Mouse (Mus musculus): Measurements from ENCODE around the gene Prss2. TPM values are rescaled to one million over a fixed set of nuclear protein-coding genes. Genes with fewer than 3 reads are reported as not detected.

Prss2 gene
- polyA plus RNA-seq, 1 experiment from 2014 or later, result 141 TPM

DNA sequence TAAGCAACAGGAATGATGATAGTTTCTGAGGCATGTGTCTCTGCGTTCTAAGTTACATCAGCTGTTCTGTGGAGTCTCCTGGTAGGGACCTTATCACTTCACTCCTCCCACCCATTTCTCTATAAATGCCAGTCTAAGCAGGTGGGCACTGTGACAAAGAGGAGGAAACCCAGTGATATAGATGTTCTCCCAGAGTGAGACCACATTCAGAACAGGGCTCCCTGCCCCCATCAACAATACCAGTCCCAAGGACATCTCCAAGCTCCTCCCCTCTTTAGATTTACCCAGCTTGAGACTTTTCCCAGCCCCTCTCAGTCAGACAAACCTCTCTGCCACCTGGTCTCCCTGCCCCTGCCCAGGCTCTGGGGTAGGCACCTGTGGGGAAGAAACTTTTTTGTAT is 20.2 kb downstream of the Prss2 start:
- Histone ChIP-seq H3K27ac (no peak overlapping the region), H3K9ac (no peak overlapping the region), H3K9me3 (no peaks in the 10 kb centered on the region), H3K27me3 (replicated peaks) (no peaks in the 10 kb centered on the region), H3K4me2 (no peak overlapping the region), H3K4me1 (no peaks in the 10 kb centered on the region), H3K36me3 (no peaks in the 10 kb centered on the region), H3K4me3 (replicated peaks) (no peak overlapping the region)
- WGBS, result 59% methylated on average over 1 of the region's 1 CpGs
- ATAC-seq (ENCODE audit: insufficient read depth, low FRiP score, low read depth), result no peak

GRCm38 (mm10) chr6:41542983-41543382 is 21.4 kb downstream of the Prss2 start:
- no peak for ATAC-seq (ENCODE audit: insufficient read depth, low FRiP score, low read depth)
- Histone ChIP-seq H3K4me2 (peak overlapping the region; percentile 51), H3K36me3 (no peaks in the 10 kb centered on the region), H3K4me1 (no peaks in the 10 kb centered on the region), H3K9ac (no peak overlapping the region), H3K27ac (no peak overlapping the region), H3K9me3 (no peaks in the 10 kb centered on the region), H3K4me3 (replicated peaks) (peak overlapping the region; percentile 32; the same call in 1 of the 2 replicates), H3K27me3 (replicated peaks) (no peaks in the 10 kb centered on the region)
- 26% methylated on average over 3 of the region's 3 CpGs for WGBS

DNA sequence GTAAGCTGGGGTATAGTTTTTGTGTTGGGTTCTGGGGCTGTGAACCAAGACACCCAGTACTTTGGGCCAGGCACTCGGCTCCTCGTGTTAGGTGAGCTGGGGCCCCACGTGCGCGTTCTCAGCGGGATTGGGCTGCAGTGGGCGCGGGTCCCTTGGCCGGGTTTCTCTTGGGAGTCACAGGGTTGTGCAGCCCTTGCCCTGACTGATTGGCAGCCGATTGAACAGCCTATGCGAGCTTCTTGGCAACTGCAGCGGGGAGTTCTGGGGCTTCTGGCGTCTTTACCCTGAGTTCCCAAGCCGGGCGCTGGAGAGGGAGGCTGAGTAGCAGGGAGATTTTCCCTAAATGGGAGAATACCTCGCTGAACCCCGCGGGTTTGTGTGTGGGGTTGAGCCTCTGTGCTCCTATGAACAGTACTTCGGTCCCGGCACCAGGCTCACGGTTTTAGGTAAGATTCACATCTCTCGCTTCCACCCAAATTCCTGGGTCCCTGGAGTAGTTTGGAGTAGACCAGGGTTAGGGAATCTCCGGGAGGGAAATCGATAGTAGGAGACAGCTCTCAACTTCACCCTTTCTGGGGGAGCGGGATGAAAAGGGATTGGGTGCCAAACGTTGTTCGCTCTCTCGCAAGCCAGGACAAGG is 21.9 kb downstream of the Prss2 start:
- 0 out of 2 replicates have a peak overlapping the region, but pooled peaks have one; percentile 16 for H3K9ac ChIP-seq
- peak overlapping the region; percentile 32 for H3K4me3 ChIP-seq (replicated peaks)
- peak overlapping the region; percentile 51 for H3K4me2 ChIP-seq
- no peaks in the 10 kb centered on the region for H3K27me3 ChIP-seq (replicated peaks)
- no peak overlapping the region for H3K27ac ChIP-seq
- H3K36me3 ChIP-seq, result no peaks in the 10 kb centered on the region
- no peak for ATAC-seq (ENCODE audit: insufficient read depth, low FRiP score, low read depth)
- H3K9me3 ChIP-seq, result no peaks in the 10 kb centered on the region
- H3K4me1 ChIP-seq, result no peaks in the 10 kb centered on the region
- 7% methylated on average over 28 of the region's 28 CpGs for WGBS

DNA sequence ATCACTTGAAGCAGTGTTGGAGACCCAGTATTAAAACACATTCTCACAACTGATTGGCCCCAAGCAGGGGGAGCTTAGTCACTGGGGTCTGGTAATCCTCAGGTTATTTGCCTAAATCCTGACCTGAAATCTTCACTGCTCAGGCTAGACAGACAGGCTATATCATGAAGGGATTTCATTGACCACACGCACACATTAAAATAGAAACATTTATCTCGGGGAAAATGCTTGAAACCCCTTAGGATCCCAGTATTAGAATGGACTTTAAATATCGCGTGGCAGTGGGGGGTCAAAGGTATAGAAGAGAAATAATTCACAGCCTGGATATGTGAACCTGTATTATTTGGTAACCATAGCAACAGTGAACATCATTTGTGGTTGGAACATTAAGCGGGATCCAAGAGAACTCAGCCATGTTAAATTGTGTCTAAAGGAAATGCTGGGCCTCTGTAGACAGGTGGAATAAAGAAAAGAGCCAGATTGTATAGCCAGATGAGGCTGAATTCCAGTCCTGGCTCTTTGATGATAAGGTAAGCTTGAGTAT is 22.9 kb downstream of the Prss2 start:
- no peak overlapping the region for H3K4me3 ChIP-seq (replicated peaks)
- H3K27me3 ChIP-seq (replicated peaks), result no peaks in the 10 kb centered on the region
- no peaks in the 10 kb centered on the region for H3K36me3 ChIP-seq
- H3K9me3 ChIP-seq, result no peaks in the 10 kb centered on the region
- no peaks in the 10 kb centered on the region for H3K4me1 ChIP-seq
- H3K9ac ChIP-seq, result no peak overlapping the region
- 75% methylated on average over 5 of the region's 5 CpGs for WGBS
- no peak overlapping the region for H3K27ac ChIP-seq
- H3K4me2 ChIP-seq, result peak overlapping the region; percentile 51; the same call in 1 of the 2 replicates
- no peak for ATAC-seq (ENCODE audit: insufficient read depth, low FRiP score, low read depth)

DNA sequence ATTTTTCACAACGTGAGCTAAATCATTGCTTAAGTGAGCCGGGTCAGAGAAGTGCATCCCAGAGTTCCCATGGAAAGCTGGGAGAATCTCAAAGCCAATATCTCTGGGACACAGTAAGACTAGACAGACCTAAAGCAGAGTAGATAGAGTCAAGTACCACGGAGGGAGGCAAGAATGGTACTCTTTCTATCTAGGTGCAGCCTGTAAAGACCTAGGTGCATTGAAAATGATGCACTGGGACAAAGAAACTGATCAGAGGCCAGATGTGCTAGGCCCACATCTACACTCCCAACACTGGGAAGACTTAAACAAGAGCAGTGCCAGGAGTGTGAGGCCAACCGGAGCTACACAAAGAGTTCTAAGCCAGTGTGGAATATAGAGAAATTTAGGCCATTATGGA is 23.7 kb downstream of the Prss2 start:
- Histone ChIP-seq H3K9me3 (no peaks in the 10 kb centered on the region), H3K27me3 (replicated peaks) (no peaks in the 10 kb centered on the region), H3K4me1 (no peaks in the 10 kb centered on the region), H3K4me3 (replicated peaks) (no peak overlapping the region), H3K4me2 (no peak overlapping the region), H3K9ac (no peak overlapping the region), H3K36me3 (no peaks in the 10 kb centered on the region), H3K27ac (no peak overlapping the region)
- no peak for ATAC-seq (ENCODE audit: insufficient read depth, low FRiP score, low read depth)
- 76% methylated on average over 4 of the region's 4 CpGs for WGBS

DNA sequence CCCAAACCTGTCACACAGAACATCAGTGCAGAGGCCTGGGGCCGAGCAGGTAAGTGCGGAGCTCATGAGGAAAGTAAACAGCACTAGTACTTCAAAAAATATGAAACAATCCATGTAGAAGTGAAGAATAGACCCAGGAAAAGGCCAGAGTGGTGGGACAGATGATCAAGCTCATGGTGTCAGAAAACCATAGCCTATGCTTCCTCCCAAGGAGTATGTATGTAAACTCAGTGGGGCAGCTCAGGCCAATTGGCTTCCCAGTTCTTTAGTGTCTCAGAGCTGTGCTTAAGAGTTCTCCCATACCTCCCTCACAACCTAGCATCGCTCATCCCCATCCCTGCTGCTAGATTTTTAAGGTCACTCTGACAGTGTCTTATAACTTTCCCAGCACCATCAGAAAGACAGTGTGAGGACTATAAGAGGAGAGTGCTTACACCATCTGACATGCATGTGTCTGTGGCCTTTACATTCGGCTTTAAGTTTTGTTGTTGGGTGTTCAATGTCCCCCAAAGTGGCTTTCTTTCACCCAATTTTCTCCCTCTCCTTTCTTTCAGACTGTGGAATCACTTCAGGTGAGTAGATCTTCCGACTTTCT is 25.6 kb downstream of the Prss2 start:
- Histone ChIP-seq H3K9me3 (no peaks in the 10 kb centered on the region), H3K9ac (no peak overlapping the region), H3K27ac (no peak overlapping the region), H3K27me3 (replicated peaks) (no peaks in the 10 kb centered on the region), H3K4me3 (replicated peaks) (no peak overlapping the region), H3K4me1 (no peaks in the 10 kb centered on the region), H3K36me3 (no peaks in the 10 kb centered on the region), H3K4me2 (no peak overlapping the region)
- ATAC-seq (ENCODE audit: insufficient read depth, low FRiP score, low read depth), result no peak
- 90% methylated on average over 5 of the region's 5 CpGs for WGBS

DNA sequence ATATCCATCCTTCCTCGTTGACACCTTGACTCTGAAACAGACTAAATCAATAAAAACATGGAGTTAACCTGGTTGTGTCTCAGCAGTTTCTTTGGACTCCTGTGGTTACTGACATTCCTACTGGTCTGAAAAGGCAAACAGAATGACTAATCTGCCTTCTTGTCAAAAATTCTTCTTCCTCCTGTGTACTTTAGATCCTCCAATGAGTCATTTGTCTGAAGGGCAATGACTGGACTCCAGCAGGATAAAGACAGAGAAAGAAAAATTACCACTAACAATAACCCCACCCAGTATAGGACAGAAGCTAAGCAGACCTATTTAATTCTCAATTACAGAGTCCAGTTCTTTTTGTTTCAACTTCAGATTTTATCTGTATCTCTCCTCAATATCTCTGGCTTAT is 26.7 kb downstream of the Prss2 start:
- no peak overlapping the region for H3K27ac ChIP-seq
- 45% methylated on average over 1 of the region's 1 CpGs for WGBS
- H3K36me3 ChIP-seq, result no peaks in the 10 kb centered on the region
- no peaks in the 10 kb centered on the region for H3K4me1 ChIP-seq
- no peak overlapping the region for H3K4me2 ChIP-seq
- H3K9ac ChIP-seq, result no peak overlapping the region
- no peak for ATAC-seq (ENCODE audit: insufficient read depth, low FRiP score, low read depth)
- no peak overlapping the region for H3K4me3 ChIP-seq (replicated peaks)
- no peaks in the 10 kb centered on the region for H3K9me3 ChIP-seq
- no peaks in the 10 kb centered on the region for H3K27me3 ChIP-seq (replicated peaks)

DNA sequence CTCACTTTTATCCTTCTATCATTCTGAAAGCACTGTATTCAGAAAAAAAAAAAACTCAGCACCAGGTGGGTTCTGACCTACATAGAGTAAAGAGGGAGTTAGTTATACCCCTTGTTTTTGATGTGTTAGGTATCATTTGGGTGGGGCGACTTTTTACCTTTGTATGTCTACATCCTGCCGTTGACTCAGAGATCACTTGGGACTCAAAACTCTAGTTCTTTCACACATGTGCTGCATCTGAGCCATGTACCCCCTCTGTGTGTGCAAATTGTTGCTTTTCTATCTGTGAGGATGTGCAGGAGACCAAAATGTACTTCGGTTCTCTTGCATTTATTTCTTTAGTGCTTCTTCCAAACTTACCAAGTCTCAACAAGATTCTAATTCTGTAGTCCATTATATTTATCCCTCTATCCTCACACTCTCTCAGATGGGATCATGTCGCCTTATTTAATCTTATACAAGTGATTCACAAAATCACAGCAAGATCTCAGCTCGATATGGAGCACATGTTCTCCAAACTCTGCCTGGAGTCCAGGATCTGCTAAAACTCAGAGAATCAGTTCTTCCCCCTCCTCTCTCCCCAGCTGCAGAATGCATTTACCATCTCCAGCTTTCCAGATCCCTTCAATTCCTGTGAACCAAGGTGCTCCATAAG is 31.9 kb downstream of the Prss2 start:
- Histone ChIP-seq H3K9me3 (no peaks in the 10 kb centered on the region), H3K4me3 (replicated peaks) (no peak overlapping the region), H3K27me3 (replicated peaks) (no peaks in the 10 kb centered on the region), H3K9ac (no peak overlapping the region), H3K27ac (no peak overlapping the region), H3K4me2 (no peak overlapping the region), H3K36me3 (no peaks in the 10 kb centered on the region), H3K4me1 (no peaks in the 10 kb centered on the region)
- no peak for ATAC-seq (ENCODE audit: insufficient read depth, low FRiP score, low read depth)
- 78% methylated on average over 5 of the region's 5 CpGs for WGBS

DNA sequence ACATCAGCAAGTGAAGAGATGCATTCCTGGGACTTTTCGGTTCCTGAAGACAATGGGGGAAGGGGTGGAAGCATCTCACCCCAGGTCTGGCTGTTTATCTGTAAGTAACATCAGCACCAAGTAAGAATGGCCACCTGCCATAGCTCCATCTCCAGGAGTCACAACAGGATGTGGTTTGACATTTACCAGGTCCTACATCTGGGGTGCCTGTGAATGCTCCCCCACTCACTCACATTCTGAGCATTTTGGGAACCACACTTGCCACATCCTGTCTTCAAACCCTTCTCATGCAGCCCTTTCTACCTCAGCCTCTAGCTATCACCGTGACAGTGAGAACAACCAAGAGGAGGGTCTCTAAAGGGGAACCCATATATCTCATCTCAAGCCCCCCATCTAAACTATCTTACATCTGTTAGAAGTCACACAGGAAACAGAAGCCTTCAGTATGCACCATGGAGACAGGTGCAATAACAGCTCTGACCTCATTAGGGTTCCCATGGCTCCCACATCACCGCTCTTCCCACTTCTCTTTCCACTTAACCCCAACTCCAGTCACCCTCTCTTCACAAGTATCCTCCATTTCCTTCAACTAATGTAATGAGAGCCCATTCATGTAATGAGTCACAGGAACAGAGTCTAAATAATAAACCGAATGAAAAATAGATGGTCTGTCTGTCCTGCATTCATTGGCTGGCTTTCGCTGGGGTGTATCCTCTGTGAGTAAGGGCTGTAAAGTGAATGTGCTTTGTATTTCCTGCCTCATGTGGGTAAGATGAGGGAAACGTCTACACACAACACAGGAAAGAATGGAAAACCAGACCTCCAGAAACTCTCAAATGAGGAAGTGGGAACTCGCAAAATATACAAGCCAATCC is 32.9 kb downstream of the Prss2 start:
- Histone ChIP-seq H3K27me3 (replicated peaks) (no peaks in the 10 kb centered on the region), H3K9me3 (no peaks in the 10 kb centered on the region), H3K4me3 (replicated peaks) (no peak overlapping the region), H3K9ac (no peak overlapping the region), H3K36me3 (no peaks in the 10 kb centered on the region), H3K27ac (no peak overlapping the region), H3K4me1 (no peaks in the 10 kb centered on the region), H3K4me2 (no peak overlapping the region)
- no peak for ATAC-seq (ENCODE audit: insufficient read depth, low FRiP score, low read depth)
- 67% methylated on average over 7 of the region's 7 CpGs for WGBS

DNA sequence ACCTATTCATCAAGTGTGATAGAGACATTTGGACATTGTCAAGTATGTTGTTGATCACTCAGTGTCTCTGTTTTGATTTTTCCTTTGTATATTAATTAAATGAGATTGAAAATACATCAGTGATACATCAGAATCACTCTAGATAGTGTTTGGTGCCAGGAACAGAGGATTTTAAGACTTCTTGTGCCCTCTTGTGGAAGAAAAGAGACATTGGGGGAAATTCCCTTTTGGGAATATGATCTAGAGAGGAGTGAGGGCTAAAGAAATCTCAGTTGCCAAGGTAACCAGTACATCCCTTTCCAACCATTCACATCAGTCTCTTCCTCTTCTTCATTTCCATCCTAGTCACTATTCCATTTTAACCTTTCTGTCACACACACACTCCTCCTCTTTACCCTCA is 34.8 kb downstream of the Prss2 start:
- Histone ChIP-seq H3K36me3 (no peaks in the 10 kb centered on the region), H3K9me3 (no peaks in the 10 kb centered on the region), H3K4me3 (replicated peaks) (no peak overlapping the region), H3K27ac (no peak overlapping the region), H3K27me3 (replicated peaks) (no peaks in the 10 kb centered on the region), H3K9ac (no peak overlapping the region), H3K4me2 (no peak overlapping the region), H3K4me1 (no peaks in the 10 kb centered on the region)
- ATAC-seq (ENCODE audit: insufficient read depth, low FRiP score, low read depth), result no peak

GRCm38 (mm10) chr6:41557468-41557867 is 35.9 kb downstream of the Prss2 start:
- Histone ChIP-seq H3K4me1 (no peaks in the 10 kb centered on the region), H3K9me3 (no peaks in the 10 kb centered on the region), H3K27me3 (replicated peaks) (no peaks in the 10 kb centered on the region), H3K4me3 (replicated peaks) (no peak overlapping the region), H3K27ac (peak overlapping the region; percentile 37; the same call in 1 of the 2 replicates), H3K36me3 (no peaks in the 10 kb centered on the region), H3K4me2 (no peak overlapping the region), H3K9ac (no peak overlapping the region)
- 70% methylated on average over 5 of the region's 5 CpGs for WGBS
- ATAC-seq (ENCODE audit: insufficient read depth, low FRiP score, low read depth), result peak; percentile 50; the same call in 1 of the 2 replicates
